Mouse (Mus musculus) ovary, postnatal 10 days (tissue): ENCODE measurements around the gene Grid1.

Experiments
- DNase-seq: peaks from one replicate; pipeline ENCODE4 v3.0.0; 2022; ENCODE audit warnings: low spot score

Gene Grid1

GRCm38 (mm10) chr14:35453702-35454101, 633.8 kb downstream of the Grid1 start:
- no peak for DNase-seq

- DNase-seq = no peak
Observed at GRCm38 (mm10) chr14:35468254-35468653, 648.3 kb downstream of the Grid1 start.

- no peak for DNase-seq
Observed at GRCm38 (mm10) chr14:35486017-35486416, 666.1 kb downstream of the Grid1 start.

GRCm38 (mm10) chr14:35502324-35502723, 682.4 kb downstream of the Grid1 start:
- DNase-seq = peak; percentile 6

GRCm38 (mm10) chr14:35519402-35519801, 699.5 kb downstream of the Grid1 start:
- no peak for DNase-seq

GRCm38 (mm10) chr14:35538835-35539234, 718.9 kb downstream of the Grid1 start:
- no peak for DNase-seq

- no peak for DNase-seq
Observed at GRCm38 (mm10) chr14:35541254-35541991, 721.5 kb downstream of the Grid1 start.

GRCm38 (mm10) chr14:35541992-35542380, 722.1 kb downstream of the Grid1 start:
- DNase-seq = no peak

- no peak for DNase-seq
Observed at GRCm38 (mm10) chr14:35554288-35554687, 734.4 kb downstream of the Grid1 start.

- DNase-seq = no peak
Observed at GRCm38 (mm10) chr14:35561244-35561893, 741.5 kb downstream of the Grid1 start.

- no peak for DNase-seq
Observed at GRCm38 (mm10) chr14:35572991-35573502, 753.1 kb downstream of the Grid1 start.

GRCm38 (mm10) chr14:35574489-35574888, 754.6 kb downstream of the Grid1 start:
- DNase-seq = no peak

- DNase-seq = no peak
Observed at GRCm38 (mm10) chr14:35575285-35575684, 755.4 kb downstream of the Grid1 start.

GRCm38 (mm10) chr14:35625749-35626148, 805.8 kb downstream of the Grid1 start:
- DNase-seq = no peak
